Mouse (Mus musculus): ENCODE data around the gene Vmn2r18.

Vmn2r18 gene

GRCm38 (mm10) chr5:151605921-151606320 is at the start of gene Vmn2r18:
Gene Vmn2r18 (minus strand): TSS chr5:151606021.
- DNase-seq (ENCODE audit: inconsistent ontology term) = no peak

- no peak for DNase-seq (ENCODE audit: inconsistent ontology term)
Observed at GRCm38 (mm10) chr5:151651411-151651784, 45.6 kb upstream of the Vmn2r18 start.

GRCm38 (mm10) chr5:151650700-151651410 is 45.0 kb upstream of the Vmn2r18 start, which contains the start of gene Rfc3:
Gene Rfc3 (minus strand): TSS chr5:151651242.
- peak; percentile 93 for DNase-seq (ENCODE audit: inconsistent ontology term)

- no peak for DNase-seq (ENCODE audit: inconsistent ontology term)
Observed at GRCm38 (mm10) chr5:151644845-151645244, 39.0 kb upstream of the Vmn2r18 start.

- no peak for DNase-seq (ENCODE audit: inconsistent ontology term)
Observed at GRCm38 (mm10) chr5:151642867-151643266, 37.0 kb upstream of the Vmn2r18 start.

- no peak for DNase-seq (ENCODE audit: inconsistent ontology term)
Observed at GRCm38 (mm10) chr5:151642102-151642501, 36.3 kb upstream of the Vmn2r18 start.

GRCm38 (mm10) chr5:151601696-151602095 is 4.1 kb downstream of the Vmn2r18 start:
- DNase-seq (ENCODE audit: inconsistent ontology term) = no peak

All from Muller cell, postnatal 12 days (primary cell).